Mouse (Mus musculus): ENCODE data around the gene Tmem135.

DNA sequence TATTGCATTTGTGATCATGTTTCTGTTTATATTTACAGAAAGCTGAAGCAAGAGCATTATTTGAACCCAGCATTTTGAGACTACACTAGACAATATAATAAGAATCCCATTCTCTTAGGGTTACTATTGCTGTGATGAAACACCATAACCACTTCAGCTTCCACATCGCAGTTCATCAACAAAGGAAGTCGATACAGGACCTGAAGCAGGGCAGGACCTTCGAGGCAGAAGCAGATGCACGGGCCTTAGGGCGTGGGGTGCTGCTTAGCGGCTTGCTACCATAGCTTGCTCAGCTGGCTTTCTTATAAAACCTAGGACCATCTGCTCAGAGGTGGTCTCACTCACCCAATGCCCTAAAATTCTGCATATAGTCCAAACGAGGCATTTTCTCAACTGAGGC, 188.3 kb downstream of the Tmem135 start:
- TF ChIP-seq POLR2A (IDR thresholded peaks at IDR 0.05; ENCODE audit: insufficient read length, low read depth) (no peak), REST (IDR thresholded peaks at IDR 0.05; ENCODE audit: insufficient read depth, insufficient read length) (no peak), CEBPB (IDR thresholded peaks at IDR 0.05; ENCODE audit: insufficient read depth, poor library complexity, severe bottlenecking) (no peak), E2F4 (IDR thresholded peaks at IDR 0.05; ENCODE audit: insufficient read depth) (no peak), MAX (IDR thresholded peaks at IDR 0.05; ENCODE audit: low read depth) (no peak)
